Mouse (Mus musculus) G1E (cell line): ENCODE data around the gene Sec24d.

Source experiments
- CTCF ChIP-seq: IDR thresholded peaks from 2 replicates; pipeline ENCODE4 v1.5.1; 2012; ENCODE audit warnings: low read depth, low read length, inconsistent platforms, mixed read lengths
- GATA1 ChIP-seq: IDR thresholded peaks from 2 replicates; pipeline ENCODE4 v1.6.1; 2012; ENCODE audit warnings: borderline replicate concordance, low read length, inconsistent platforms, mixed read lengths
- TAL1 ChIP-seq: conservative IDR thresholded peaks from 2 replicates; pipeline ENCODE4 v1.6.1; 2012; ENCODE audit warnings: low read depth, low read length, inconsistent platforms, mixed read lengths

DNA sequence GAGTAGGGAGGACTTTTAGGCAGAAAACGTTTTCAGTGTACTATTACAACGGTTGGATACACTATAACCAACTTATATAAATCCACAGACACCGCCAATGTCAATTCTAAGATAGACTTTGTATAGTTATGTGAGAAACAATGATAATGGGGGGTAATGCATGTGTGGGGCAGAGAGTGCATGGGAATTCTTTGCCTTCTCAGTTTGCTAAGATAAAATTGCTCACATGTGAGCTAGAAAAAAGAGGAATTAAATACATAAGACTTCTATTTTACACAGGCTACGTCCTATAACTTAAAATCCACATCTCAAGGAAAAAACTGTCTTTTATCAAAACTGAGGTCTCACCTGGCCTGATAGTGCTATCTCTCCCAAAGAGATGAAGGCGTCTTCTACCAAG, 103.7 kb downstream of the Sec24d start:
- TF ChIP-seq CTCF: no peak
- no peak for TF ChIP-seq GATA1
- no peak for TF ChIP-seq TAL1
